Mouse (Mus musculus) heart, postnatal 4 days (tissue): ENCODE data around the gene Barx2. TPM values are rescaled to one million over a fixed set of nuclear protein-coding genes. Genes with fewer than 3 reads are reported as not detected.

Experiments
- total RNA-seq, 2 experiments: library from RNA; stranded (reverse); gene quantifications; 2 replicates each; pipeline ENCODE4 v1.2.3; 2021

Gene Barx2
- total RNA-seq, 2 experiments from 2014 or later, result 0.14 TPM; not detected in 1

Other genes starting within 250 kb of the Barx2 start
- gene Arhgap32, start 202.7 kb upstream of the Barx2 start, total RNA-seq, result 10 to 100 TPM; 41.0 to 43.9 TPM